Mouse (Mus musculus) left cerebral cortex, adult 2 months (tissue): Measurements from ENCODE around the gene Ric1. TPM values are rescaled to one million over a fixed set of nuclear protein-coding genes. Genes with fewer than 3 reads are reported as not detected.

Experiments used
- DNase-seq, 2 experiments: peaks; one replicate each; pipeline ENCODE4 v3.0.0; 2021 to 2022; ENCODE audit warnings: low spot score in 2 of 2, mixed read lengths in 1 of 2; ENCODE audit errors: extremely low spot score in 1 of 2
- H3K27ac ChIP-seq: fragments of 200-600 bp; 2 replicates; pipeline ENCODE4 v1.8.1; 2022
- H3K4me3 ChIP-seq: fragments of 200-600 bp; 2 replicates; pipeline ENCODE4 v1.8.1; 2022
- CTCF ChIP-seq: fragments of 200-600 bp; IDR thresholded peaks from 2 replicates; pipeline ENCODE4 v1.8.1; 2022; ENCODE audit warnings: antibody characterized with exemption, mild to moderate bottlenecking, moderate library complexity
- intact Hi-C: fragments of 180-260 bp; cut with DNase I; formaldehyde crosslinking; loops from one replicate; pipeline ENCODE4 v1.15.1; 2025
- long read RNA-seq, 2 experiments: library from polyadenylated mRNA; stranded (forward); transcript quantifications; one replicate each; pipeline ENCODE4 v2.0.0; 2021; ENCODE audit warnings: borderline mapping rate in 2 of 2
- total RNA-seq, 2 experiments: library from RNA; stranded (reverse); gene quantifications; 2 replicates each; pipeline ENCODE4 v1.2.3; 2021

Ric1 gene
- total RNA-seq = 10 to 100 TPM; 36.4 to 36.8 TPM
- long read RNA-seq, experiment 1, full-length matches to known transcripts = 9 of 13 reads
- long read RNA-seq, experiment 1, partial matches to known transcripts = 1 of 13 reads
- long read RNA-seq, experiment 1, other reads (novel, unspliced or antisense) = 3 of 13 reads
- long read RNA-seq, experiment 2, full-length matches to known transcripts = 4 of 9 reads
- long read RNA-seq, experiment 2, partial matches to known transcripts = 1 of 9 reads
- long read RNA-seq, experiment 2, other reads (novel, unspliced or antisense) = 4 of 9 reads

GRCm38 (mm10) chr19:29521637-29522435 lies at the start of gene Ric1:
TSS of gene Ric1 (plus strand) at chr19:29522282.
- H3K27ac ChIP-seq = peak within 1 kb of the TSS; percentile 95
- peak within 1 kb of the TSS; percentile 97 for H3K4me3 ChIP-seq
- no peak for TF ChIP-seq CTCF
- intact Hi-C loops = loop anchor here (2.0 kb wide), 1 partner anchor 41 kb away; no protein-coding TSS in a partner anchor
- DNase-seq = peak; percentile 87 to 89

GRCm38 (mm10) chr19:29472424-29472823 lies 49.7 kb upstream of the Ric1 start:
- Histone ChIP-seq H3K4me3 (no peak overlapping the region), H3K27ac (no peak overlapping the region)
- intact Hi-C loops = no loop called here
- TF ChIP-seq CTCF = no peak
- DNase-seq = no peak

GRCm38 (mm10) chr19:29472946-29473345 lies 49.1 kb upstream of the Ric1 start:
- intact Hi-C loops = no loop called here
- no peak for DNase-seq

GRCm38 (mm10) chr19:29474803-29475202 lies 47.3 kb upstream of the Ric1 start:
- intact Hi-C loops = no loop called here
- DNase-seq = no peak
- H3K27ac ChIP-seq = no peak overlapping the region
- no peak for TF ChIP-seq CTCF
- H3K4me3 ChIP-seq = no peak overlapping the region

More at GRCm38 (mm10) chr19:29472946-29473345, 49.1 kb upstream of the Ric1 start:
- H3K4me3 ChIP-seq = no peak overlapping the region
- TF ChIP-seq CTCF = no peak
- H3K27ac ChIP-seq = no peak overlapping the region

GRCm38 (mm10) chr19:29475210-29475620 lies 46.9 kb upstream of the Ric1 start:
- no peak overlapping the region for H3K4me3 ChIP-seq
- no peak for DNase-seq
- no peak overlapping the region for H3K27ac ChIP-seq
- TF ChIP-seq CTCF = no peak
- intact Hi-C loops = no loop called here

- Histone ChIP-seq H3K27ac (no peak overlapping the region), H3K4me3 (no peak overlapping the region)
- no peak for DNase-seq
- TF ChIP-seq CTCF = no peak
- intact Hi-C loops = no loop called here
Measured at GRCm38 (mm10) chr19:29478598-29478997, 43.5 kb upstream of the Ric1 start.

GRCm38 (mm10) chr19:29481578-29481977 lies 40.5 kb upstream of the Ric1 start:
- TF ChIP-seq CTCF = no peak
- Histone ChIP-seq H3K27ac (no peak overlapping the region), H3K4me3 (no peak overlapping the region)
- intact Hi-C loops = no loop called here
- no peak for DNase-seq

- no peak overlapping the region for H3K27ac ChIP-seq
- no peak overlapping the region for H3K4me3 ChIP-seq
- DNase-seq = no peak
- no peak for TF ChIP-seq CTCF
- intact Hi-C loops = no loop called here
Measured at GRCm38 (mm10) chr19:29482148-29482547, 39.9 kb upstream of the Ric1 start.

- no peak for DNase-seq
- no peak for TF ChIP-seq CTCF
- Histone ChIP-seq H3K4me3 (no peak overlapping the region), H3K27ac (no peak overlapping the region)
- intact Hi-C loops = no loop called here
Measured at GRCm38 (mm10) chr19:29482637-29483036, 39.4 kb upstream of the Ric1 start.

GRCm38 (mm10) chr19:29483386-29483785 lies 38.7 kb upstream of the Ric1 start:
- intact Hi-C loops = no loop called here
- no peak overlapping the region for H3K27ac ChIP-seq
- TF ChIP-seq CTCF = no peak
- H3K4me3 ChIP-seq = no peak overlapping the region
- no peak for DNase-seq

GRCm38 (mm10) chr19:29484537-29484936 lies 37.5 kb upstream of the Ric1 start:
- no peak overlapping the region for H3K4me3 ChIP-seq
- intact Hi-C loops = no loop called here
- H3K27ac ChIP-seq = peak overlapping the region; percentile 63; the same call in 1 of the 2 replicates
- DNase-seq = no peak
- TF ChIP-seq CTCF = no peak

- peak overlapping the region; percentile 63; the same call in 1 of the 2 replicates for H3K27ac ChIP-seq
Measured at GRCm38 (mm10) chr19:29485257-29485948, 36.7 kb upstream of the Ric1 start.

More at GRCm38 (mm10) chr19:29485257-29485948, 36.7 kb upstream of the Ric1 start:
- no peak for TF ChIP-seq CTCF
- intact Hi-C loops = loop anchor here (5.0 kb wide), 1 partner anchor 33 kb away; no protein-coding TSS in a partner anchor
- no peak overlapping the region for H3K4me3 ChIP-seq
- DNase-seq = no peak
